Mouse (Mus musculus): ENCODE data around the gene Ptgir. TPM values are rescaled to one million over a fixed set of nuclear protein-coding genes. Genes with fewer than 3 reads are reported as not detected.

Gene Ptgir
- total RNA-seq, 2 experiments from 2014 or later = 2.6 to 2.8 TPM

DNA sequence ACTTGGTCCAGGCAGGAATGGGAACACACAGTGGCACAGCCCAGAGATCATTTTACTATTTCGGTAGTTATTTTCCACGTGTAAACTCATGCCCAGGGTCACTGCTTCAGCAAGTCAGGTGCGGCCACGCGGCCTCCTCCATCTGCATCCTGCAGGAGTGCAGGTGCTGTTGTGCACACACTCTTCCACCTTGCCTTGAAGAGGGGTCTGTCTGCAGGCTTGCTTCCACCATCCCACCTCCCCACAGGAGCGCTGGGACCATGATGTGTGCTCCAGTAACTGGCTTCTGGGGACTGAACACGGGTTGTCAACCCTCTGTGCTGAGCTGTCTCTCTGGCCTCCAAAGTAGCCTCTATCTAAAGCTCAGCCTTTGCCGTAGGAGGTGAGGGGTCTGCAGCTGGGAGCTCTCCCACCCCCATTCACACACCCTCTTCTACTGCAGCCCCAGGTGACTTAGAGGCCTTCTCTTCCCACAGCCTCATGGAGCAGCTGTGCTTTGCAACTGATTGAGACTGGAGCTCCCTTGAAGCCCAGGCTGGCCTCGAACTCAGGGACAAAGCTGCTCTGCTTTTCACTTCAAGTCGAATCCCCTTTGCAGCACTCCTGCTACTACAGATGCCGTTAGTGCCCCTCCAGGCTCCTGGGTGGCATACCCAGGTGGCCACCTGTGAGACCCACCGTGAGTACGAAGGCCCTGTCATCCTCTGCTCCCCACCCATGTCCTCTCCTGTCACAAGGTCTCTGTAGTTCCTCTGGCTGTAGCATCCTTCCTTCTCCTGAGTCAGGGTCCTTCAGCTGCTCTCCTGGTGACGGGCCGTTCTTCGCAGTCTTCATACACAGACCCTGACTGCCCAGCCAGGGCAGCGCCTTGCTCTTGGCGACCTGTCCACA, 8.4 kb downstream of the Ptgir start:
- no peak for DNase-seq
- intact Hi-C loops (cut with DNase I) = loop anchor here (5.0 kb wide), 1 partner anchor 52 kb away; no protein-coding TSS in a partner anchor

DNA sequence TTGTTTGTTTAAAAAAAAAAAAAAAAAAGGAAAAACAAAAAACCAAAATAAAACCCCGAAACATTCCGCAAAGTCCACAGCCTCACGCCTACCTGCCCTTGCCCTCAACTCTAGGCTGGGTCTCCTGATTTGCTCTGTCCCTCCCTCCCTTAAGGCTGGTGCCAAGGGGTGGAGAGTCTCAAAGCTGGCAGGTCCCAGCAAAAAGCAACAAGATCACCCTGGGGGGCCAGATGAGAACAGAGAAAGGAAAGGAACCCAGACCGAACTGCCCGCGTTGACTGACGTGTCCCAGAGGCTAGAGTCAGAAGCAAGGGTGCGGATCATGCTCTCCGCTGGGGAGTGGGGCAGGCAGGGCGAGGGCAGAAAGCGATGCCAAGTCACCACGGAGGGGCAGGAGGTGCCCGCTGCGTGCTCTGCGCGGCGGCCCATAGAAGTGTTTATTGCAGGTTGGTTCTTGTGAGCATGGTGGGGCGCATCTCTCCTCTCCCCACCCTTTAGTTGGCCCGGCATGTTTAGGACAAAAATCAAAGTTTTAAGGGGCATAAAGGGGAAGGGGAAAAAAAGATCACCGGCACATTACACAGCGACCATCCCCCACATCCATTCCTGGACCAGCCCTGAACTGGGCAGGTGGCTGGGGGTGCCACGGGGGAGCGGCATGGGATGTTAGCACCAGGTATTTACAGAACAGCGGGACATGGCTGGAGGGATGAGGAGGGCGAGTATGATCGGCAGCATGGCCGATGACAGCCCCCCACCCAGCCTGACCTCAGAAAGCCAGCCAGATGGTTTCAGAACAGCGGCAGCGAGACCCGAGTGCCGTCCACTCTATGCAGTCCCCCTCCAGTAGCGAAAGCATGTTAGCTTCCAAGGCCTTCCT, 9.4 kb downstream of the Ptgir start:
- no peak for DNase-seq
- intact Hi-C loops (cut with DNase I) = no loop called here

DNA sequence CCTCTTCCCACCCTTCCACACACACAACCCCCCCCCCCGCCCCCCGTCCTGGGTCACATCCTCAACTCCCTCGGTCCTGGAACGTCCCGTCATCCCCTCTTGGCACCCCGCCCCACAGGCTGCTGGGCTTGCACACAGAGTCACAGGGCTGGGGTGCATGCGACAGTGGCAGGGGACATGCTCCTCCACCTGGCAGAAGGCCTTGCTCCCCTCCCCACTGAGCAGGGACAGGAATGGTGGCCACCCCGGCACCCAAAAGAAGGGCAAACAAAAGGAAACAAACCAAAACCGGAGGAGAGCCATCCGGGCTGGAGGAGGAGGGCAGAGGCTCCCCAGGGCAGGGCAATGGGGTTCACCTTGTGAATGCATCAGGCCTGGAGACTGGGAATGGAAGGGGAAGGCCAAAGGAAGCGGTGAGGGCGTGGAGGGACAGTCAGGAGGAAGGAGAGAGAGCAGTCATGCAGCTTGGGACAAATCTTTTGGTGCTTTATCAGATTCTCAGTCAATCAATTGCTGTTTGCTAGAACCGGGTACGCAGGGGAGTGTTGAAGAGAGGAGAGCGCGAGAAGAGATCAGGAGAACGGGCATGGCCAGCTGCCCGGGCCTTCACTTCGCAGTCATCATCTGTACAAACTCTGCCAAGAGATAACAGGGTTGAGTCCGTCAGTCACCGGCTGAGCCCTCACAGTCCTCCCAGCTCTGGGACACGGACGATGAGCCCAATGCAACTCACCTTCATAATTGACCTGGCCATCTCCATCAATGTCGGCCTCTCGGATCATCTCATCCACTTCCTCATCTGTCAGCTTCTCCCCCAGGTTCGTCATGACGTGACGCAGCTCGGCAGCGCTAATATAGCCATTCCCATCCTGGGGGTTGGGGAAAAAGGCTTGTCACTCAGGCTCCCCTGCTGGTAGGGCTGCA, 10.3 kb downstream of the Ptgir start:
- peak in 1 of 2 experiments; percentile 59 for DNase-seq
- intact Hi-C loops (cut with DNase I) = no loop called here

DNA sequence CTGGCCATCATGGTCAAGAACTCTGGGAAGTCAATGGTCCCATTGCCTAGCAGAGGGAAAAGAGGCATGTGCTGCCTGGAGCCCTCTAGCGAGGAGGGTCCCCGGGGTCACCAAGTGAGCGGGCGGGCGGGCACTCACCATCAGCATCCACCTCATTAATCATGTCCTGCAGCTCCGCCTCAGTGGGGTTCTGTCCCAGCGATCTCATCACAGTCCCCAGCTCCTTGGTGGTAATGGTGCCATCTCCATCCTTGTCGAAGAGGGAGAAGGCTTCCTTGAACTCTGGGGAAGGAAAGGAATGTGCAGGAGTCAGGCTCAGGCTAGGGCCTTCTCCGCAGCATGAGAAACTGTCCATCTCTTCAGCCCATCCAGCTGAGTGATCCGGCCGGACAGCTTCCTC, 11.2 kb downstream of the Ptgir start:
- intact Hi-C loops (cut with DNase I) = no loop called here
- DNase-seq = no peak

DNA sequence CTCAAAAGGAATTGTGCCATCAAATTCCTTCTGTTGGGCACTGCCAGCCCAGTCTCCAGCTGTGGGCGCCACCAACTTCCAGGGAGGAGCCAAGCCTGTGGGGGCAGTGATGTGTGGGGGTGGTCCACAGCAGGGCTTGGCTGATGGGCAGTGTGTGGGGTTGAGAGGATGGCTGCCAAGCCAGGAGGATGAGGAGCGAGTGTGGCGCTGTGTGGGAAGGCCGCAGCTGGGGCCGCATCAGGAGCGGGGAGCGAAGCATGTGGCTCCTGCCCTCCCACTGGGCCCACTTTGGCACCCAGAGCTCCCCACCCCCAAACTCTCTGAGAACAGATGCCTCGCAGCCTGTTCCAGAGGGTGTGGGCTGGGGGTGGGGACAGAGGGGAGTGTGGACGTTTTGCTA, 11.7 kb downstream of the Ptgir start:
- DNase-seq = no peak
- intact Hi-C loops (cut with DNase I) = no loop called here

DNA sequence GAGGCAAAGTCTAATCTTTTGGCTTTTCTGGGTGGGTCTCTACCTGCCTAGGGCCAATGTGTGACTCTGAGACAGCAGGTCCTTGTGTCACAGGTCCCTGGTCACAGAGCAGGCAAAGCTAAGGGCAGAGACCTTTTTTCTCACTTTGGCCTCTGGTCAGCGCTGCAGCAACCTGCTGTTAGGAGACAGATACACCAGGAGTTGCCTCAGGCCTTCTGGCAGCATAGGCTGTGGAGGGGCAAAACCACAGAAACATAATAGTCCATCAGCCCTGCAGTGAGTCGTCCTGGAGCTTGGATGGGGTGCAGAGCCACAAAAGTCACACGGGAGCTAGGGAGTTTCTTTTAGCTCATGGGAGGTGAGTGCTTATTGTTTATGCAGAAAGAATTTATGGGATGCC, 12.4 kb downstream of the Ptgir start:
- DNase-seq = no peak
- intact Hi-C loops (cut with DNase I) = no loop called here

DNA sequence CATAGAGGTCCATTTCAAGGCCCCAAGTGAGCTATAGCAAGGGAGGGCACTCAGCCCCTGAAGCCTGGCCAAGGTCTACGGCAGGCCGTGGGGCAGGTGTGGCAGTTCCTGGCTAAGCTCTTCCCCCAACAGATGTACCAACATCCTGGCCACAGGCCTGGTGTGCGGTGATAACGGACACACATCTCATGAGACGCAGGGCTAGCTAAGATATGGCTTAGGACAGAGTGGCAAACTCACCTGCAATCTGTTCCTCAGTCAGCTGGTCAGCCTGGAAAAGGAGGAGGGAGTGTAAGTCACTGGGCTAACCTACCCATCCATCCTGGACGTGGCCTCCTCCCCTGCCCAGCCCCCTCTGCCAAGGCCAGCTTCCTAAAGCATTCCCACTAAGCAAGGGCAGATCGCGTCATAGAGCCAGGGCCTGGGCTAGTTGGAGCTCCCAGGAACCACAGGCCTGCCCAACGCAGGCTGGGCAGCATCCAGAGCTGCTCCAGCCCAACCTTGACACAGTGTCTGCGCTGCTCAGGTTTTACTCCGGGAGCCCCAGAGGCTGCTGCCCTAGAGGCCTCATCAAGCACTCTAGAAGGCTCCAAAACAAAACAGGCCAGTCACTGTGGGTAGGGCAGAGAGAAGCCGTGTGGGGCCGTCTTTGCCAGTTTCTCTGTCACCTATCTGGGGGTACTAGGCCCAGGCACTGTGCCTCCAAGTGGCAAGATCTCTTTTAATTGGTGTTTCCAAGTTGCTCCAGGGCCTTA, 13.3 kb downstream of the Ptgir start:
- no peak for DNase-seq
- intact Hi-C loops (cut with DNase I) = loop anchor here (5.0 kb wide), 1 partner anchor 102 kb away; the partner anchor contains the start of genes Fkrp and Strn4

DNA sequence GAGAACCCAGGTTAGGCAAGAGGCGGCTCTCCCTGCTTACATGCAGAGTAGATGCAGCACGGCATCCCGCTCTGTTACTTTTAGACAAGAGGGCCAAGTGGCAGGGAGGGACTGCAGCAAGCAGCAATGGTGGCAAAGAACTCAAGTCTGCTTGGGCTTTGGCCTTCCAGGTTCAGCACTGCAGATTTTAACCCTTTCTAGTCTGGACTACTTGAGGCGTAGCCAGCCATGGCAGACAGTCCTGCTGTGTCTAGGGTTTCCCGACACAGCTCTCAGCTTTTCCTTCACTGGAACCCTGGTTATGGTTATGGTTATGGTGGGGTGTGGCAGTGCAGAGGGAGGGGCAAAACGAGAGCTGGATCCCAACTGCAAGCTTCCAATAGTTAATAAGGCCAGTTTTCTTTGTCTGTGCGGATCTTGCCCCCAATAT, 13.9 kb downstream of the Ptgir start:
- no peak for DNase-seq
- intact Hi-C loops (cut with DNase I) = loop anchor here (5.0 kb wide), 1 partner anchor 103 kb away; the partner anchor contains the start of genes Fkrp and Strn4

DNA sequence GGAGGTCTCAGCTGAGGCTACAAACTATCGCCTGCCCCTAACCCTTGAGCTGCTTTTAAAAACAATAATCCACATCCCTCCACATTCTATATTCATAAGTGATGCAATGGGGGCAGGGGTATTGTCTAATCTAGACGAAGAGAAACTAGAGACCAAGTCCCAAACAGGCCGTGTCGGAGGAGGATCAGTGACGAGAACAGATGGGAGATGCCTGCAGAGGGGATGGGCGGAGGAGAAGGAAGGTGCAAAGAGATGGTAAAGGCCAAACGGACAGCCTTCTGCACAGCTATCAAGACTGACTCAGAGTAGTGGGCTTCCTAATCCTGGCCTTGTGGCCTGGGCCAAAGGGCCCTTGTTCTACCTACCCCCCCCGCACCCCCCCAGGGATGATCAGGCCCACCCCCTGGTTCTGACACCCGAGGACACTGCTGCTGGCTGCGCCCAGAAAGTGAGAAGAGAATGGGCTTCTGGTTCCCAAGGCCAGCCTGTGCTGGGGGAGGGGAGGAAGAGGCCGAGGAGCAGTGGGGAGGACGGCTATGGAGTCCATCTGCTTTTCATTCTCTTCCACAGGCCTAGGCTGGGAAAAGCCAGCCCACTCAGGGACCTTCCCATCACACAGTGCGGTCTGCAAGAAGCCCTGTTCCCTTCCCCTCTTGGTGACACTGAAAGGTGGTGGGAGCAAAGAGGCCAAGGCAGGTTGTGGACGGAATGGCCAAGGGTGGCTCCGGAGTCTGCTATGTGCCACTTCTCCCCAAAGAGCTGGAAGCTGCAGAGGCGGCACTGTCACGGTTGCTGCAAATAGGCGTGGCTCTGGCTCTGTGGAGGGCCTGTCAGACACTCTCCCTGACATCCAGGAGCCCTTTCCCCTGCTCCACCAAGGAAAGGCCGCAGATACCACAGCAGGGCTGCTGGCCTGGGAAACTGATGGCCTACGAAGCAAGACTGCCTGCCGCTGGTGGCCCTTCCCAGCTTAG, 14.8 kb downstream of the Ptgir start:
- peak in 1 of 2 experiments; percentile 48 for DNase-seq
- intact Hi-C loops (cut with DNase I) = loop anchor here (5.0 kb wide), 1 partner anchor 104 kb away; the partner anchor contains the start of genes Fkrp and Strn4

DNA sequence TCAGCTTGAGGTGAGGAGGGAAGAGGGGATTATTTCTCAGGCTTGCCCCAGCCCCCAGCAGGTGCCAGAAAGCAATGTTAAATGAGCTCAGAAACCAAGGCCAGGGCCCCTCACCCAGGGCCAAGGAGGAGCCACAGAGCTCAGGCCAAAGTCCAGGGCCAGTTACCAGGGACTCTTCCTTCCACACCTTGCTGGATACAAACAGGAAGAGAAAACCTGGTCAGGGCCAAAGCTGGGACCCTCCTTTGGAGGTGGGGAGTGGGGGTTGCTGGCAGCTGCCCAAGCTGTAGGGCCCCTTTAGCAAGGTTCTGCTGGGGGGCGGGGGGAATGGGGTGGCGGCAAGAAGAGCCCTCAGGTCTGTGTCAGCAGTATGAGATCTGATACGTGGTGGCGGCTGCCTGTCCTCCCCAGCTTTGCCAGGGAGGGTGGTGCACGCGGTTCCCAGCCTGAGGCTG, 15.6 kb downstream of the Ptgir start:
- intact Hi-C loops (cut with DNase I) = loop anchor here (5.0 kb wide), 1 partner anchor 105 kb away; the partner anchor contains the start of genes Fkrp and Strn4
- no peak for DNase-seq

DNA sequence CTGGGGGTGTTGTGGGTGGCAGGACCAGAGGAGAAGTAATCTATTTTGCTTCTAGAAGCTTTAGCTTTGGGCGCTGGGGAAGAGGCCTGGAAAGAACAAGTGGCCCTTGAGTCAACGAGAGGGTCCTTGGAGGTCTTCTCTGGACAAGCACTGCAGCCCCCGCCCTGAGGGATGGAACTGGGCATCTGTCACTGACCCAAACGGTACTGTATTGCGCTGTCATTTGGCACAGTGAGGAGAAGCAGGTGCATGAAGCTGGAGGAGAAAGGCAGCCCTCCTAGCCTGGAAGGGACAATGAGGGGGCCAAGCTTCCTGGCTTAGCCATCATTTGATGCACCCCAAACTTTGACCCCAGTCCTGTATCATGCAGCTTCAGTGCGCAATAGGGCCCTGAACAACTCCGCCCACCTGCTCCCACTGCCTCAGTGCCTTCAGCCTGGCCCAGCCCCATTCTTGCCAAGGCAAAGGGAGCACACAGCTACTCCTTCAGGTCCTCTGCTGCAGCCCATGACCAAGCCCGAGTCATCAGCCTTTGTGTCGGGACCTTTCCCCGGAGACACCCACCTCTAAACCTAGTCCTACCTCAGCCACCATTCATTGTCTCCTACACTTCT, 16.2 kb downstream of the Ptgir start:
- DNase-seq = no peak
- intact Hi-C loops (cut with DNase I) = loop anchor here (5.0 kb wide), 1 partner anchor 105 kb away; the partner anchor contains the start of genes Fkrp and Strn4

DNA sequence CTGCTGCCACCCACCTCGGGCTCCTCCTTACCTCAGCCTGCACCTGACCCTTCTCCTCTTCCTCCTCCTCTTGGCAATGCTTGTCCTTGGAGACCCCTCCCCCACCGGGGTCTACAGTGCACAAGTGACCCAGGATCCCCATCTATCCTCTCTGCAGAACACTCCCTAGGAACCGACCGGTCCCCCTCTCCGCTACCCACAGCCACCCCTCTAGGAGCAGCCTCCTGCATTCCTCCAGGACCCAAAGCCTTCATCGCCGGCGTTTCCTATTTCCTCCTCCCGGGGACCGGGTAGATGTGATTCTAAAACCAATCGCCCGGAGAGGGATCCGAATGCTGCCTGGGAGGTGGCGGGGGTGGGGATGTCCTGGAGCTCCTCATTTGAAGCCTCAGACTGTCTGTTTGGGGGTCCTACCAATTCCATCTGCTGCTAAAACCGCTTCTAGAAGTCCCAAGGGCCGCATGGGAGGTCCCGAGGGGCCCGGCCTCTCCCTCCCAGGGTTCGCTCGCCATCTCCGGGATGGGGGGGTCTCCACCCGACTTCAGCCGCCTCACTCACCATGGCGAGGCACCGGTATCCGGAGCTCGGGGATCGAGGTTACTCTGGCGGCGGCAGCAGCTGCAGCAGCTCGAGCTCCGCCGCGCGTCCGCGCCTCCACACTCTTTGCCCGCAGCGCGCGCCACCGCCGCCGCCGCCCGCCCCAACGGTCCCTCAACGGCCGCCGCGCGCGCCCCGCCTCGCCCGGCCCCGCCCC, 17.2 kb downstream of the Ptgir start:
- DNase-seq = no peak
- intact Hi-C loops (cut with DNase I) = loop anchor here (5.0 kb wide), 1 partner anchor 106 kb away; the partner anchor contains the start of genes Fkrp and Strn4

DNA sequence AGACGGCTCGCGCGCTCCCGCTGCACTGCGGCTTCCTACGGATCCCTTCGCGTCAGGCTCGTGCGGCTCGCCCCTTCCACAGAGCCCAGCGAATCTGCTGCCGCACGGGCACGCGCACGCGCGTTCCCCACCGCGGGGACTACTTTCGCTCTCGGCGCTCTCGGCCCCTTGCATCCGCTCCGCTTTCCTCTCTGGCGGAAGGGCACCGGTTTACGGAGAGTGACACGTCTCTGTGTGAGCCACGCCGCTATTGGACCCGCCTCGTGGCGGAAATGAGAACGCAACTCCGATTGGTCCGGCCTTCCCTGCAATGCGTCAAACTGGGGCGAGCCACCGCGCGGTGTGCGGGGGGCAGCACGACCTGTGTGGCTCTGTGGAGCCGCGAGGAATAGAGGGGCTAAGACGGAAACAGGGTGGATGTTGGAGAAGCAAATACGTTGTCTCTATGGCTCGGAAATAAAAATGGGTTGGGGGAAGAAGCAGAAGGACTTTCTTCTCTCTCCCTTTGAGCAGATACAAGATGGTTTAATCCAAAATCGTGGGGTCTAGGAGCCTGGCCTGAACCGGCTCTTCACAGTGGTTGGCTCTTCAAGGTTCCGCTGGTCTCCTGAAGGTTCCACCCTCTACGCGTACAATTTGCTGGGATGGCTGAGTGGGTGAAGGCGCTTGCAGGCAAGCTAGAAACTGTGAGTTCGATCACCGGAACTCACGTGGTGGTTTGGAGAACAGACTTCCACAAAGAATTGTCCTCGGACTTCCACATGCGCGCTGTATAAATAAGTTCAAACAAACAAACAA, 17.9 kb downstream of the Ptgir start, which contains the start of gene Calm3:
Gene Calm3, minus strand, starts transcription at position 78 of the 798 bp plus-strand sequence.
- peak; percentile 100 for DNase-seq
- intact Hi-C loops (cut with DNase I) = loop anchor here (5.0 kb wide), 1 partner anchor 107 kb away; the partner anchor contains the start of genes Fkrp and Strn4

DNA sequence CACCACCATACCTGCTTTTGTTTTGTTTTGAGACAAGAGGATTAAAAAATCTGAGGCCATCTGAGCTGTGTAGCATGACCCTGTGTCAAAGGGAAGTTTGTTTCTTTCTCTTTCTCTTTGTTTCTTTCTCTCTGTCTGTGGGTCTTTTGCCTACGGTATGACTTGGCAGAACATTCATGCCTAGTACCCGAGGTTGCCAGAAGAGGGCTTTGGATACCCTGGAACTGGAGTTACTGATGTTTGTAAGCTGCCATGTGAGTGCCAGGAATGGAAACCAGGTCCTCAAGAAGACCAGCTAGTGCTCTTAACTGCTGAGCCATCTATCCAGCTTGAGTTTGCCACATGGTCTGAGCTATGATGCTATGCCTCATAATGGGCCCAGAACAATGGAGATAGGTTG, 22.1 kb downstream of the Ptgir start:
- no peak for DNase-seq
- intact Hi-C loops (cut with DNase I) = no loop called here

DNA sequence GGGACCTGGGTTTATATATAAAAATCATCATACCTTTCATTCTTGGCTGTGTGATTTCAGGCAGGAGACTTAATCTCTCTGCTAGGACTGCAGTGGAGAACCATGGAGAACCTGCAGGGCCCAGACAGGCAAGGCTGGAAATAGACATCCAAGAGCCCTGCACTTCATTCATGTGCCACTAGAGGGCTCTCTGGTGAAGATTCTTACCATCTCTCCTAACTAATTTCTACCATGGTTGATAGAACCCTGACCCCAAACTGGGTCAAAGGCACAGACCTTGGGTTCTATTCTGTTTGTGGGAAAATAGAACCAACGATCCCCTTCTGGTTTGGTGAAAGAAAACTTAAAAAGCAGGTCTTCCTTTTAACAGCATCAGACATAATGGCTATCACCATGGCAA, 24.6 kb downstream of the Ptgir start:
- intact Hi-C loops (cut with DNase I) = no loop called here
- peak; percentile 80 to 84 for DNase-seq
